Mouse (Mus musculus) embryonic facial prominence, embryonic 11.5 days (tissue): ENCODE measurements around the gene Llgl1. TPM values are rescaled to one million over a fixed set of nuclear protein-coding genes. Genes with fewer than 3 reads are reported as not detected.

Experiments
- ATAC-seq: fragments of 200-750 bp; cut with Nextera tagmentation; replicated peaks from 2 replicates; pipeline ENCODE4 v1.8.0; 2017; ENCODE audit warnings: low read depth; ENCODE audit not compliant: insufficient number of reproducible peaks, low FRiP score, low TSS enrichment
- DNase-seq: peaks from one replicate; pipeline ENCODE4 v3.0.0-alpha.2; 2015; ENCODE audit warnings: low spot score
- H3K27ac ChIP-seq: fragments of 300-500 bp; sonication (generic); replicated peaks from 2 replicates; pipeline ENCODE4 v1.5.1; 2014; ENCODE audit warnings: mild to moderate bottlenecking, low read depth, low read length, control low read depth
- H3K27me3 ChIP-seq: fragments of 300-500 bp; sonication (generic); 2 replicates; pipeline ENCODE4 v1.6.1; 2014; ENCODE audit warnings: mild to moderate bottlenecking, low read length, moderate library complexity, mixed read lengths; ENCODE audit not compliant: control insufficient read depth, insufficient read depth
- H3K36me3 ChIP-seq: fragments of 300-500 bp; sonication (generic); replicated peaks from 2 replicates; pipeline ENCODE4 v1.6.1; 2014; ENCODE audit warnings: low read depth, mild to moderate bottlenecking, low read length, moderate library complexity, mixed read lengths; ENCODE audit not compliant: control insufficient read depth, insufficient read depth
- H3K4me1 ChIP-seq: fragments of 300-500 bp; sonication (generic); 2 replicates; pipeline ENCODE4 v1.6.1; 2014; ENCODE audit warnings: low read length, mixed read lengths; ENCODE audit not compliant: control insufficient read depth, insufficient read depth
- H3K4me2 ChIP-seq: fragments of 300-500 bp; sonication (generic); 2 replicates; pipeline ENCODE4 v1.6.1; 2014; ENCODE audit warnings: low read depth, mild to moderate bottlenecking, control low read depth, low read length, moderate library complexity
- H3K4me3 ChIP-seq: fragments of 300-500 bp; sonication (generic); 2 replicates; pipeline ENCODE4 v1.5.1; 2014; ENCODE audit warnings: low read depth, low read length, control low read depth
- H3K9ac ChIP-seq: fragments of 300-500 bp; sonication (generic); replicated peaks from 2 replicates; pipeline ENCODE4 v1.6.1; 2014; ENCODE audit warnings: mild to moderate bottlenecking, control low read depth, low read length
- H3K9me3 ChIP-seq: fragments of 300-500 bp; sonication (generic); replicated peaks from 2 replicates; pipeline ENCODE4 v1.6.1; 2016; ENCODE audit warnings: mild to moderate bottlenecking, low read length, inconsistent platforms, mixed read lengths; ENCODE audit not compliant: control insufficient read depth
- WGBS: fragments of 180-500 bp; shearing (Covaris S2); extraction: QIAGEN DNeasy Blood & Tissue Kit; methylation state at CpG from one replicate; pipeline ENCODE4 v1.1.7; 2014; 5-methylcytosine and 5-hydroxymethylcytosine counted together
- polyA plus RNA-seq: library from polyadenylated mRNA; unstranded; fragments of >200 nt; fragmentation: Nextera tagmentation; extraction: Ambion mirVana; gene quantifications from 2 replicates; pipeline ENCODE4 v1.2.1, GENCODE M21; 2014

The Llgl1 gene
- polyA plus RNA-seq, 1 experiment from 2014 or later = 67.8 TPM

DNA sequence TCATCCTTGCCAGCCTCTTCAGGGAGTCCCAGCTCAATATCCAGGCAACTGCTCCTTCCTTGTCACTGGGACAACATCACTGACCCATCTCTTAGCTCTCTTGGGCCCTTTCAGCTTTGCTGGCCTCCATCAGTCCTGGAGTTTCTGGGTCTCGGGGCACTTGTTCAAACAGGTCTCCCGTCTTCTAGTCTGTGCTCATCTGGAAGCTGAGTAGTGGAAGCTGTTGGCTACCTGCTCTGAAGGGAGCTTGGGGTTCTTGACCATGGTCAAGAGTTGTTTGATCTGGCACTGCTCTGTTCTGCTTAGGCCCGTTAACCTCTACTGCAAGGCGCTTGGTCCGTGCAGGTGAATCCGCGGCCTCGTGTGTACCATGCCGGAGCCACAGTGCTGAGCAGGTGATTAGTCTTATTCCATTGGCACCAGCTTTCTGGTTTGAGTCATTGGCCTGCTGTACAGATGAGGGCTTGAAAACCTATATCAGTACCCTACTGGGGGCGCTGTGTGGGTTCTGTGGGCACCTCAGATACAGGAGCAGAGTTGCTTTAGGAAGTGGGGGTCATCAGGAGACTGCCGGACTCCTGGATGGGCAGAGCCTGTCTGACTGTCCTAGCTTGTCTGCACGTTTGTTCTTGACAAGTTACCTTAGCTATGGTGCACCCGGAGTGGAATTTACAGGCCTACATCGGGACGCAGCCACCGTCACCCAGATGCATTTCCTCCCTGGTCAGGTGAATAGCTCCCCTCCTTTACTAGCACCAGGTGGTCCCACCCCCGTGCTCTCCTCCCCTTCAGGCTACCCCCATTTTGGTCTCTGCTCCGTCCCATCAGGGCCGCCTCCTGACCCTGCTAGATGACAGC, 4.7 kb downstream of the Llgl1 start:
- WGBS = 92% methylated on average over 19 of the region's 19 CpGs
- no peaks in the 10 kb centered on the region for H3K9me3 ChIP-seq
- H3K9ac ChIP-seq = no peak overlapping the region
- H3K27me3 ChIP-seq = no peaks in the 10 kb centered on the region
- no peak for DNase-seq
- no peak overlapping the region for H3K27ac ChIP-seq
- no peak for ATAC-seq
- no peak overlapping the region for H3K4me3 ChIP-seq
- H3K36me3 ChIP-seq = peaks cover 26% of the 10 kb centered on the region
- H3K4me1 ChIP-seq = peaks cover 4% of the 10 kb centered on the region; the same call in 1 of the 2 replicates
- H3K4me2 ChIP-seq = no peak overlapping the region

- H3K9me3 ChIP-seq = no peaks in the 10 kb centered on the region
- no peak overlapping the region for H3K4me3 ChIP-seq
- H3K9ac ChIP-seq = no peak overlapping the region
- WGBS = 93% methylated on average over 3 of the region's 3 CpGs
- peaks cover 35% of the 10 kb centered on the region for H3K36me3 ChIP-seq
- H3K27me3 ChIP-seq = no peaks in the 10 kb centered on the region
- no peak overlapping the region for H3K27ac ChIP-seq
- H3K4me1 ChIP-seq = peaks cover 4% of the 10 kb centered on the region; the same call in 1 of the 2 replicates
- no peak overlapping the region for H3K4me2 ChIP-seq
- DNase-seq (no peak), ATAC-seq (no peak)
These were observed 5.7 kb downstream of the Llgl1 start for GRCm38 (mm10) chr11:60705255-60705654.

GRCm38 (mm10) chr11:60706076-60706475, 6.6 kb downstream of the Llgl1 start:
- H3K9ac ChIP-seq = no peak overlapping the region
- no peaks in the 10 kb centered on the region for H3K27me3 ChIP-seq
- H3K4me3 ChIP-seq = no peak overlapping the region
- no peak for DNase-seq
- no peak overlapping the region for H3K4me2 ChIP-seq
- H3K4me1 ChIP-seq = no peaks in the 10 kb centered on the region
- H3K36me3 ChIP-seq = peaks cover 37% of the 10 kb centered on the region
- ATAC-seq = no peak
- no peaks in the 10 kb centered on the region for H3K9me3 ChIP-seq
- WGBS = 93% methylated on average over 7 of the region's 7 CpGs
- no peak overlapping the region for H3K27ac ChIP-seq

- H3K36me3 ChIP-seq = peaks cover 44% of the 10 kb centered on the region
- no peak overlapping the region for H3K4me2 ChIP-seq
- no peak overlapping the region for H3K9ac ChIP-seq
- H3K27me3 ChIP-seq = no peaks in the 10 kb centered on the region
- H3K4me1 ChIP-seq = no peaks in the 10 kb centered on the region
- H3K9me3 ChIP-seq = no peaks in the 10 kb centered on the region
- no peak overlapping the region for H3K4me3 ChIP-seq
- 88% methylated on average over 14 of the region's 14 CpGs for WGBS
- no peak overlapping the region for H3K27ac ChIP-seq
- ATAC-seq (no peak), DNase-seq (no peak)
These were observed 7.4 kb downstream of the Llgl1 start for GRCm38 (mm10) chr11:60706696-60707480.

DNA sequence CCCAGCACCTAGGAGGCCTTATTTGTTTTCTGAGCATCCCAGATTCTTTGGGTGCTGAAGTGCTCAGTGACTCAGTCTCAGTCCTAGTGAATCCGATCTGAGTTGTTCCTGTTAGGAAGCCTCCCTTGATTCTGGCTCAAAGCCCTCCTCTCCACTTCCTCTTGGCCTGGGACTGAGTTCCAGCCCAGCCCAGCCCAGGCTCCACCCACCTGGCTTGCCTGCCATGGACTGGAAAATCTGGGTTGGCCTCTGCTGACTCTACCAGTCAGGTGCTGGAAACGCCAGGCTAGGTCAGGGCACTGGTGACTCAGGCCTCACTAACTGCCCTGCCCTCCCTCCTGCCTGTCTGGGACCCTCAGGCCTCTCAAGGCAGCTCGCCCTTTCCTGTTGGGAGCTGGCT, 8.1 kb downstream of the Llgl1 start:
- H3K9me3 ChIP-seq = no peaks in the 10 kb centered on the region
- WGBS = 72% methylated on average over 3 of the region's 3 CpGs
- no peaks in the 10 kb centered on the region for H3K4me1 ChIP-seq
- DNase-seq (no peak), ATAC-seq (no peak)
- H3K27me3 ChIP-seq = no peaks in the 10 kb centered on the region
- peaks cover 52% of the 10 kb centered on the region for H3K36me3 ChIP-seq
- H3K27ac ChIP-seq = no peak overlapping the region
- no peak overlapping the region for H3K4me2 ChIP-seq
- H3K4me3 ChIP-seq = no peak overlapping the region
- no peak overlapping the region for H3K9ac ChIP-seq

DNA sequence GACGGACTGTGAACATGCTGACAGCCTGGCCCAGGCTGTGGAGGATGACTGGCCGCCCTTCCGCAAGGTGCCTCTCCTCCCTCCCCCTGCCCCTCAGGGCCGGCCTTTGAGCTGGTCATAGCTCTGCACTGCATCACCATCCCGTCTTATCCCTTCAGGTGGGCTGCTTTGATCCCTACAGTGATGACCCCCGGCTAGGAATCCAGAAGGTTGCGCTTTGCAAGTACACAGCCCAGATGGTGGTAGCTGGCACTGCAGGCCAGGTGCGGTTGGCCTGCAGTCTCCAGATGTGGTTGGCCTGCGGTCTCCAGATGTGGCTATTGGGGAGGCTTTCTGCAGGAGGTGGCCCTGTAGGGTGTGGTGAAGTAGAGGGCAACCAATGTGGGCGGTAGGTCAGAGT, 9.1 kb downstream of the Llgl1 start:
- WGBS = 91% methylated on average over 10 of the region's 10 CpGs
- H3K27ac ChIP-seq = no peak overlapping the region
- H3K4me2 ChIP-seq = no peak overlapping the region
- no peak overlapping the region for H3K4me3 ChIP-seq
- no peak overlapping the region for H3K9ac ChIP-seq
- H3K4me1 ChIP-seq = no peaks in the 10 kb centered on the region
- no peaks in the 10 kb centered on the region for H3K27me3 ChIP-seq
- no peak for DNase-seq
- peaks cover 59% of the 10 kb centered on the region for H3K36me3 ChIP-seq
- no peak for ATAC-seq
- no peaks in the 10 kb centered on the region for H3K9me3 ChIP-seq

GRCm38 (mm10) chr11:60709481-60710465, 10.2 kb downstream of the Llgl1 start:
- Histone ChIP-seq H3K9me3 (no peaks in the 10 kb centered on the region), H3K4me2 (no peak overlapping the region), H3K27ac (no peak overlapping the region), H3K36me3 (peaks cover 64% of the 10 kb centered on the region), H3K9ac (no peak overlapping the region), H3K27me3 (no peaks in the 10 kb centered on the region), H3K4me3 (no peak overlapping the region), H3K4me1 (no peaks in the 10 kb centered on the region)
- DNase-seq = no peak
- WGBS = 93% methylated on average over 45 of the region's 45 CpGs
- ATAC-seq = no peak
